In the genomic region with DNA sequence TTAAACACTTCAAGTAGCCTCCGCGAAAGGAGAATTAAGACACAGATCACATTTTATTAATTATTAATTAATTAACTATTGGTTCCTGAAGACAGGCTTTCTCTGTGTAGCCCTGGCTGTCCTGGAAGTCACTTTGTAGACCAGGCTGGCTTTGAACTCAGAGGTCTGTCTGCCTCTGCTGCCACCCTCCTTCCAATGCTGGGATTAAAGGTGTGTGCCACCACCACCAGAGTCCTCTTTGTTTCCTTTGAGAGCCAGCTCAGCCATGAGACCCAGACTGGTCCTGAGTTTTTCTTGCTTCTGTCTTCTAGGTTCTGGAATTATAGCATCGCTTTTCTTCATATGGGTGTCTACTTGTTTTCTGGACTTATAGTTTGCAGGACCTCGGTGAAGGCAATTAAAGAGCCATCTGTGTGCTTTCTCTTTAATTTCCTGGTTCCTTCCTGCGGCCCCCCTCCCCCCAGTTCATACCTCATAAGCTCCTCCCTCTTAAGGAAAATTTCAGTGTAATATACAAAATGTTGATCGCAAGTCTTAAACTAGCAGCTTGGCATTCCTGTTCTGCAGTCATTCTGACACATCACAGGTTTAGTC, we compare ENCODE assay signal across 13 mouse cellular contexts. TPM values are rescaled to one million over a fixed set of nuclear protein-coding genes. Genes with fewer than 3 reads are reported as not detected.
DNase-seq lines count a peak whose midpoint lies in the region; ATAC-seq and TF ChIP-seq lines count a peak whose summit lies in the region.
"Had no signal": no experiment of that assay in that cellular context is flagged by ENCODE, and none has a peak within 500 bp of the region (broad histone marks: within the 10 kb centered on the region; RNA-seq: fewer than 3 reads in every experiment).

No protein-coding gene starts in this region.

- no peaks in the 10 kb centered on the region for H3K36me3 ChIP-seq in heart, embryonic 16.5 days (ENCODE audit: control insufficient read depth, insufficient read depth)
- no peaks in the 10 kb centered on the region for H3K36me3 ChIP-seq in heart, adult 2 months (ENCODE audit: control insufficient read depth, insufficient read depth, low read length)
- no peaks in the 10 kb centered on the region for H3K36me3 ChIP-seq in embryonic facial prominence, embryonic 10.5 days (replicated peaks)
- no peaks in the 10 kb centered on the region for H3K36me3 ChIP-seq in midbrain, embryonic 12.5 days

- no peaks in the 10 kb centered on the region for H3K9me3 ChIP-seq in heart, embryonic 16.5 days (replicated peaks; ENCODE audit: control insufficient read depth, low read length)
- H3K9me3 ChIP-seq in embryonic facial prominence, embryonic 10.5 days: no peaks in the 10 kb centered on the region
- H3K9me3 ChIP-seq in midbrain, embryonic 12.5 days: no peaks in the 10 kb centered on the region

- no peak for DNase-seq in heart, adult 2 months
- no peak for DNase-seq in embryonic facial prominence, embryonic 10.5 days (ENCODE audit: low spot score)
- DNase-seq in retina, embryonic 14.5 days (ENCODE audit: low spot score): no peak
- DNase-seq in left cerebral cortex, postnatal 36 days (ENCODE audit: low spot score in 2 of 2): no peak
- DNase-seq in kidney, adult 18-20 months: no peak
- DNase-seq: adrenal gland, postnatal 14 days; thymus, adult 2 months had no signal

- H3K4me1 ChIP-seq in heart, embryonic 16.5 days (ENCODE audit: control insufficient read depth, insufficient read depth, low read length): peaks cover 10% of the 10 kb centered on the region
- peaks cover 2% of the 10 kb centered on the region; the same call in 1 of the 2 replicates for H3K4me1 ChIP-seq in heart, adult 2 months (ENCODE audit: control insufficient read depth, insufficient read depth, low read length)
- H3K4me1 ChIP-seq in embryonic facial prominence, embryonic 10.5 days: peaks cover 39% of the 10 kb centered on the region
- H3K4me1 ChIP-seq in midbrain, embryonic 12.5 days: peaks cover 21% of the 10 kb centered on the region

- no peak overlapping the region for H3K4me3 ChIP-seq in heart, embryonic 16.5 days (ENCODE audit: low read length)
- H3K4me3 ChIP-seq in heart, adult 2 months: no peak overlapping the region
- H3K4me3 ChIP-seq in embryonic facial prominence, embryonic 10.5 days: peak overlapping the region; percentile 31
- no peak overlapping the region; the same call in 1 of the 2 replicates for H3K4me3 ChIP-seq in midbrain, embryonic 12.5 days
- H3K4me3 ChIP-seq: erythroblast, embryonic 14.5 days; myocyte had no signal

- peak overlapping the region; percentile 17; the same call in 1 of the 2 replicates for H3K4me2 ChIP-seq in heart, embryonic 16.5 days (ENCODE audit: low read depth, low read length)
- peak overlapping the region; percentile 31 for H3K4me2 ChIP-seq in midbrain, embryonic 12.5 days (replicated peaks)

- TF ChIP-seq CTCF in heart, adult 2 months (IDR thresholded peaks at IDR 0.05): no peak

- TF ChIP-seq EP300 in heart, adult 2 months (IDR thresholded peaks at IDR 0.05; ENCODE audit: insufficient read depth, low read depth, low read length): no peak

- H3K27ac ChIP-seq in heart, embryonic 16.5 days (ENCODE audit: low read length): peak overlapping the region; percentile 72
- H3K27ac ChIP-seq in heart, adult 2 months: no peak overlapping the region; the same call in 1 of the 2 replicates
- peak overlapping the region; percentile 86 for H3K27ac ChIP-seq in embryonic facial prominence, embryonic 10.5 days (replicated peaks)
- peak overlapping the region; percentile 71 for H3K27ac ChIP-seq in midbrain, embryonic 12.5 days (replicated peaks)

- ATAC-seq in heart, embryonic 16.5 days (replicated peaks; ENCODE audit: extremely low read depth, insufficient read depth, low FRiP score): 0 out of 2 replicates have a peak, but pooled peaks have one; percentile 4
- 0 out of 2 replicates have a peak, but pooled peaks have one; percentile 4 for ATAC-seq in granulocyte monocyte progenitor cell, adult 5-6 weeks (replicated peaks; ENCODE audit: poor library complexity, severe bottlenecking)
- ATAC-seq in midbrain, embryonic 12.5 days (ENCODE audit: low FRiP score, low read depth): peak; percentile 17; the same call in 1 of the 2 replicates

- no peaks in the 10 kb centered on the region for H3K79me2 ChIP-seq in heart, adult 2 months (replicated peaks; ENCODE audit: control insufficient read depth, insufficient read depth, low read length)

- intact Hi-C loops in heart, adult 2 months (cut with DNase I): no loop called here
- intact Hi-C loops in left cerebral cortex, postnatal 36 days (cut with DNase I): no loop called here

- H3K9ac ChIP-seq in heart, embryonic 16.5 days (ENCODE audit: low read length): no peak overlapping the region
- no peak overlapping the region for H3K9ac ChIP-seq in heart, adult 2 months (ENCODE audit: low read depth, low read length)
- H3K9ac ChIP-seq in midbrain, embryonic 12.5 days (replicated peaks): no peak overlapping the region

- TF ChIP-seq POLR2A in heart, adult 2 months (IDR thresholded peaks at IDR 0.05; ENCODE audit: insufficient read depth, low read depth, low read length): no peak

- no peaks in the 10 kb centered on the region for H3K27me3 ChIP-seq in heart, embryonic 16.5 days (ENCODE audit: control insufficient read depth, insufficient read depth, low read length)
- no peaks in the 10 kb centered on the region for H3K27me3 ChIP-seq in heart, adult 2 months (ENCODE audit: control insufficient read depth, insufficient read depth, low read length)
- H3K27me3 ChIP-seq in embryonic facial prominence, embryonic 10.5 days (replicated peaks; ENCODE audit: low read depth, poor library complexity, severe bottlenecking): no peaks in the 10 kb centered on the region
- H3K27me3 ChIP-seq in midbrain, embryonic 12.5 days: no peaks in the 10 kb centered on the region
- H3K27me3 ChIP-seq: CH12.LX had no signal

- WGBS in heart, embryonic 16.5 days: 67% methylated on average over 6 of the region's 6 CpGs
- WGBS in heart, adult 2 months: 60% methylated on average over 6 of the region's 6 CpGs
- WGBS in embryonic facial prominence, embryonic 10.5 days: 59% methylated on average over 6 of the region's 6 CpGs
- 70% methylated on average over 6 of the region's 6 CpGs for WGBS in midbrain, embryonic 12.5 days

RNA-seq across cellular contexts. Expression of gene Tmpo, which starts 47.9 kb away (rescaled TPM):
- 148 and 153 TPM in 2 replicates for polyA plus RNA-seq in heart, embryonic 16.5 days (2015; fragmentation: Nextera tagmentation; extraction: Ambion mirVana)
- 10 to 100 TPM; 39.8 to 40.1 TPM for total RNA-seq in heart, adult 2 months (2021)
- polyA plus RNA-seq in heart, adult 2 months (2012; rRNA removed): 13.9 and 26.2 TPM in 2 replicates
- polyA plus RNA-seq in embryonic facial prominence, embryonic 10.5 days (2016; fragmentation: Nextera tagmentation; extraction: Ambion mirVana): 260 and 265 TPM in 2 replicates
- total RNA-seq in granulocyte monocyte progenitor cell, adult 5-6 weeks (2014; fragmentation: Nextera tagmentation): 186 and 211 TPM in 2 replicates
- 339 and 445 TPM in 2 replicates for total RNA-seq in granulocyte monocyte progenitor cell, adult 5-6 weeks (2017)
- polyA plus RNA-seq in midbrain, embryonic 12.5 days (2016; fragmentation: Nextera tagmentation; extraction: Ambion mirVana): 368 and 394 TPM in 2 replicates
- total RNA-seq in left cerebral cortex, postnatal 36 days (2021): 10 to 100 TPM; 34.6 to 41.3 TPM
